Mouse (Mus musculus): ENCODE data around the gene Psmc2. TPM values are rescaled to one million over a fixed set of nuclear protein-coding genes. Genes with fewer than 3 reads are reported as not detected.

Gene Psmc2
- polyA plus RNA-seq, 1 experiment from 2014 or later: 238 TPM

DNA sequence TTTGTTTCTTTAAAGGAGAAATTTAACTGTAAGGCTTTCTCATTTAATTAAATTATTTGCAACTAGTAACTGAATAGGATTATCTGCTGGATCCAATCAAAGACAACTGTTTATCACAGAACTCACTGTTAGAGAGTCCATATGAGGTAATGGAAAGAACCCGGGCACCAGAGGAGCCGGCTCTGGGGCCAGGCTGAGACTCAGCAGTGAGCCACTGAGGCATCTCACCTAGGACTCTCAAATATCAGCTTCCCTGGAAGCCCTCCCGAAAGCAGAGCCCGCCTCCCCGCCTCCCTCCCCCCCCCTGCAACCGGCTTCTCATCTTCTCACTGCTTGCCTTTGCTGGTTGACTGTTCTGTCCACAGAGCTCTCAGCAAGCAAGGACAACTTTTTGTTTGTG, 42.6 kb downstream of the Psmc2 start:
- Histone ChIP-seq H3K27me3 (replicated peaks; ENCODE audit: low read depth, poor library complexity, severe bottlenecking) (no peaks in the 10 kb centered on the region), H3K9me3 (no peaks in the 10 kb centered on the region), H3K27ac (replicated peaks) (no peak overlapping the region), H3K36me3 (replicated peaks) (no peaks in the 10 kb centered on the region), H3K4me3 (no peak overlapping the region), H3K4me1 (peaks cover 11% of the 10 kb centered on the region)
- WGBS: 15% methylated on average over 6 of the region's 6 CpGs
- DNase-seq (ENCODE audit: low spot score): peak; percentile 26

DNA sequence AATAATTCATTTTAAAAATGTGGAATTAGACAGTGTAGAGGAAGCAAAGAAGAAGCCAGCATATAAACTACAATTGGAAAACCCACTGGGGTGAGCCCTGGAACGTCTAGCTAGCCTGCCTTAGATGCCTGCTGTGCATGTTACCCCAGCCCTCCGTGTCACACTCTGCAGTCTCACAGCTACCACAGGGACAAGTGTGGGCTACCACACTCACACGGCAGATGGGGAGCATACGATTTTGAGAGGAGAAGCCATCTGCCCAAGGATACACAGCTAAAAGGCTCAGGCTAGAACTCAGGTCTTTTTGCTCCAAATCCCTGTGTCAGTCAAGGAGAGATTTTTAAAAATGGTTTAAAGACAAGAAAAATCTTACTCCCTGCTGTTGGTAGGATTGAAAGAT, 43.8 kb downstream of the Psmc2 start:
- H3K36me3 ChIP-seq (replicated peaks): no peaks in the 10 kb centered on the region
- WGBS: 72% methylated on average over 4 of the region's 4 CpGs
- DNase-seq (ENCODE audit: low spot score): no peak
- peaks cover 11% of the 10 kb centered on the region for H3K4me1 ChIP-seq
- H3K27ac ChIP-seq (replicated peaks): no peak overlapping the region
- H3K9me3 ChIP-seq: no peaks in the 10 kb centered on the region
- H3K27me3 ChIP-seq (replicated peaks; ENCODE audit: low read depth, poor library complexity, severe bottlenecking): no peaks in the 10 kb centered on the region
- H3K4me3 ChIP-seq: no peak overlapping the region

DNA sequence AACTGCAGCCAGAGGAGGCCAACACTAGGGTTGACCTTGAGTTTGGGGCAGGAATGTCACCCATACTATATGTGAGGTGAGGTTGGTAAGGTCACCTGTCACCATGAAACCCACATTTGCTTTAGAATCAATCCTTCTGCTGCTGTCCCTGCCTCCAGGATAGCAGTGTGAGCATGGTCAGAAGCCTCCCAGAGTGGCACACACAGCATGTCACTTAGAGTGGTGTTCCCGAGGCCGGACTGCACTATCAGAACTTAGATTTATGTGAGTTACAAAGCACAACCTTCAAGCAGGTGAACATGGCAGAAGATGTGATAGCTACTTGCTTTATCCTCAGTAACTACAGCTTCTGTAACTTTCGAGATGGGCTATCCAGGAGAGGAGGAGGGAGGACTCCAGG, 46.7 kb downstream of the Psmc2 start:
- Histone ChIP-seq H3K27me3 (replicated peaks; ENCODE audit: low read depth, poor library complexity, severe bottlenecking) (no peaks in the 10 kb centered on the region), H3K9me3 (no peaks in the 10 kb centered on the region), H3K36me3 (replicated peaks) (no peaks in the 10 kb centered on the region), H3K4me3 (no peak overlapping the region), H3K27ac (replicated peaks) (no peak overlapping the region), H3K4me1 (peaks cover 11% of the 10 kb centered on the region)
- WGBS: 74% methylated on average over 3 of the region's 3 CpGs
- no peak for DNase-seq (ENCODE audit: low spot score)

DNA sequence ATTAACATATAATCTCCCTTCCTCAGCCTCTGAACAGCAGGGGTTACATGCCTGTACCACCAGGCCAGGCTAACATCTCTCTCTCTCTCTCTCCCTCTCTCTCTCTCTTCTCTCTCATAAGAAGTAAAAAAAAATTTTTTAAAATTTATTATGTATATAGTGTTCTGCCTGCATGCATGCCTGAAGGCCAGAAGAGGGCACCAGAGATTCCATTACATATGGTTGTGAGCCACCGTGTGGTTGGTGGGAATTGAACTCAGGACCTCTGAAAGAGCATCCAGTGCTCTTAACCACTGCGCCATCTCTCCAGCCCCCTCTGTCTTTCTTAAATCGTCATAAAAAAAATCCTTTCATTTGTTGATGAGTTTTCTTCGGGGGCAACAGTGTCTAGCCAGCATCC, 59.6 kb downstream of the Psmc2 start:
- Histone ChIP-seq H3K27me3 (replicated peaks; ENCODE audit: low read depth, poor library complexity, severe bottlenecking) (no peaks in the 10 kb centered on the region), H3K36me3 (replicated peaks) (no peaks in the 10 kb centered on the region), H3K4me3 (no peak overlapping the region), H3K27ac (replicated peaks) (no peak overlapping the region), H3K9me3 (no peaks in the 10 kb centered on the region), H3K4me1 (no peaks in the 10 kb centered on the region)
- no peak for DNase-seq (ENCODE audit: low spot score)
- 71% methylated on average over 4 of the region's 4 CpGs for WGBS

DNA sequence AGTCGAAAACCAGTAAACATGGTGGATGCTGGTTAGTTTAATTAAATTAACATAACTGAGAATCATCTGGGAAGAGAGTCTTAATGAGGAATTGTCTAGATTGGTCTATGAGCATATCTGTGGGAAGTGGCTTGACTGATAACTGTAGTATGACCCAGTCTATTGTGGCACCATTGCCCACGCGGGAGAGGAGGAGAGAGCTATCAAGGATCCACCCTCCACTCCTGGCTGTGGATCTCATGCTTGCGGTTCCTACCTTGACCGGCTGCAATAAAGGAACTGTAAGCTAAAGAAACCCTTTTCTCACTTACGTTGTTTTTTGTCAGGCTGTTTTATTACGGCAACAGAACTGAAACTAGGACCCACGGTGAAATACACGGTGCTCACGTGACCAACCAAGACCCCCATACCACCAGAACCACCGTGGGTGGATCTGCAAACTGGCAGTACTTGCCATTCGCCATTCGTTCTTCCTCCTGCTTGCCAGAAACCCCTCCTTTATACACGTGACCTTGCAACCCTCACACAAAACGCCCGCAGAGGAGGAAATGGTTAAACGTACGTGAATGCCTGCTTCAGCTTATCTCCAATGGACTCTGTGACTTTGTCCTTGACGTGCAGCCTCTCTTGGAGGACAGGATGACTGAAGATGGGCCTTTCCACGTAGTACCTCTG, 61.7 kb downstream of the Psmc2 start:
- 86% methylated on average over 20 of the region's 20 CpGs for WGBS
- no peak for DNase-seq (ENCODE audit: low spot score)

DNA sequence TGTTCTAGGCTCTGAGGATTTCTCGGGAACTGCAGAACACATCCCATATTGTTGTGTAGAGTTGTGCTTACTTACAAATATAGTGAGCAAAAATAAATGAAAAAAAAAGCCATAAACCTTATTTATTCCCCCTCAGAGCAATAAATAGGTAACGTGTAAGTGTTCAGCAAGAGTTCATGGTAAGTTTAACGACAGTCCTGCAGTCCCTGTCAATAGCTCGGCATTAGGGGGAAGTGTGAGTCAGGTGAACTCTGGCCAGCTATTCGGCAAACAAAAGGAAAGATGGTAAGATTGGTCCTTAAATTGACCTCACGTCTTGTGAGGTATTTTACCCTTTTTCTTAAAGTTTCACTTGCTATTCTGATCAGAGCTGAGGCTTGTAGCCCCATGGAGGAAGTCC, 62.4 kb downstream of the Psmc2 start:
- 82% methylated on average over 6 of the region's 6 CpGs for WGBS
- Histone ChIP-seq H3K4me1 (no peaks in the 10 kb centered on the region), H3K4me3 (no peak overlapping the region), H3K27me3 (replicated peaks; ENCODE audit: low read depth, poor library complexity, severe bottlenecking) (no peaks in the 10 kb centered on the region), H3K9me3 (no peaks in the 10 kb centered on the region), H3K36me3 (replicated peaks) (no peaks in the 10 kb centered on the region), H3K27ac (replicated peaks) (no peak overlapping the region)
- DNase-seq (ENCODE audit: low spot score): no peak

More for the DNA sequence above, 61.7 kb downstream of the Psmc2 start:
- Histone ChIP-seq H3K27me3 (replicated peaks; ENCODE audit: low read depth, poor library complexity, severe bottlenecking) (no peaks in the 10 kb centered on the region), H3K9me3 (no peaks in the 10 kb centered on the region), H3K36me3 (replicated peaks) (no peaks in the 10 kb centered on the region), H3K27ac (replicated peaks) (no peak overlapping the region), H3K4me1 (no peaks in the 10 kb centered on the region), H3K4me3 (no peak overlapping the region)

DNA sequence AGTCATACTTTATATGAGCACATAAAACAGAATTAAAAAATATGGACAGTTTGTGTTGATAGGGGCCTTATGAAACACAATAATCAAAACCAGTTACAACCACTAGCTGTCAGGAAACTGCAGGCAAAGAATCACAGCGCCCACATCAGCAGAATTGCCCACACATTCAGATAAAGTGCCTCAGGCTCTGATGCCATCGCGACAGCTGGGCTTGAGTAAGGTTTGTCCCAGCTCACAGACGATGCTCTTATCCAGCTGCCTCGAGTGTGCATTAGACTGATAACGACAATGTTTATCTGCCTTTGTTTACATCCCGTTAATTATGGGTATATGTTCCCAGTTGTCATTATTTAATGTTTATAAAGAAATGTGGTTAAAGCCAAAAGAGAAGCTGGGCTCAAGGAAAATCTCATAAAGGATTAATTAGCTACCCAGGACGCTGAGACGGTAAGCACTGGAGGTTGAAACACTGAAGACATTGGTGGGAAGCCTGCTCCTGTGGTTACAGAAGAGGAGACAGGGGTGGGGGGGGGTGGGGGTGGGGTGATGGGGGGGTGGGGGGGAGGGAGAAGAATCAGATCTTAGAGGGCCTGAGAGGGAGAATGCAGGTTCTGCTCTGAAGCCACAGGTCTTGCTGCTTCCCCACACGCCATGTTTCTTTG, 66.7 kb downstream of the Psmc2 start:
- no peak for DNase-seq (ENCODE audit: low spot score)
- Histone ChIP-seq H3K9me3 (no peaks in the 10 kb centered on the region), H3K4me3 (no peak overlapping the region), H3K27me3 (replicated peaks; ENCODE audit: low read depth, poor library complexity, severe bottlenecking) (no peaks in the 10 kb centered on the region), H3K4me1 (no peaks in the 10 kb centered on the region), H3K36me3 (replicated peaks) (no peaks in the 10 kb centered on the region), H3K27ac (replicated peaks) (no peak overlapping the region)
- WGBS: 54% methylated on average over 10 of the region's 10 CpGs

Other genes starting within 250 kb of the Psmc2 start
- 12.9 and 15.9 TPM in 2 replicates for gene Lrrc17, start 241.7 kb upstream of the Psmc2 start, polyA plus RNA-seq (2016; fragmentation: Nextera tagmentation; extraction: Ambion mirVana)
- gene Fbxl13, start 139.6 kb upstream of the Psmc2 start, polyA plus RNA-seq (2016; fragmentation: Nextera tagmentation; extraction: Ambion mirVana): 0.09 and 0.28 TPM in 2 replicates
- 63.1 and 63.4 TPM in 2 replicates for gene Armc10, start 139.5 kb upstream of the Psmc2 start, polyA plus RNA-seq (2016; fragmentation: Nextera tagmentation; extraction: Ambion mirVana)
- gene Napepld, start 83.9 kb upstream of the Psmc2 start, polyA plus RNA-seq (2016; fragmentation: Nextera tagmentation; extraction: Ambion mirVana): 4.8 and 5.0 TPM in 2 replicates
- 78.0 and 84.7 TPM in 2 replicates for gene Pmpcb, start 48.1 kb upstream of the Psmc2 start, polyA plus RNA-seq (2016; fragmentation: Nextera tagmentation; extraction: Ambion mirVana)
- gene Dnajc2, start within 50 bp of the Psmc2 start, polyA plus RNA-seq (2016; fragmentation: Nextera tagmentation; extraction: Ambion mirVana): 96.4 and 96.8 TPM in 2 replicates
- gene Slc26a5, start 80.3 kb downstream of the Psmc2 start, polyA plus RNA-seq (2016; fragmentation: Nextera tagmentation; extraction: Ambion mirVana): 0.07 and 0.09 TPM in 2 replicates

All from embryonic facial prominence, embryonic 10.5 days (tissue).